ENCODE assay signal across 24 mouse cellular contexts in the genomic region with DNA sequence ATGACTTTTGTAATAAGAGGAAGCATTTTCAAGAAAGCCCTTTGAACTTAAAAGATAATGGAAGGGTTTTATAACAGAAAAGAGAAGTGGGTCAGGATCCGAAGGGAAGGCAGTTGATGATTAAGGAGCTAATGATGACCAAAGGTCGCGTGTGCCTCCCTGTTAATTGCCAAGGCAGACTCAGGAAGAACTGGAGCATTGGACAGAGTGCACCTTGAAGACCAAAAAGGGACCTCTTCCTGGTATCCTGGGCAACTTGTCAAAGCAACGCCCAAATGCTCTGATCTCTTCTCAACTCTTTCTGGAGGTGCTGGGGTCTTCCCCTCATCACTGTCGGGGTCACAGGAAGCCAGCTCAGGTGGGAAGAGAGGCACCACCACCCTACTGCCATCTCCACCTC. TPM values are rescaled to one million over a fixed set of nuclear protein-coding genes. Genes with fewer than 3 reads are reported as not detected.
DNase-seq lines count a peak whose midpoint lies in the region; ATAC-seq lines count a peak whose summit lies in the region.
"Had no signal": no experiment of that assay in that cellular context is flagged by ENCODE, and none has a peak within 500 bp of the region (broad histone marks: within the 10 kb centered on the region; RNA-seq: fewer than 3 reads in every experiment).

No protein-coding gene starts in this region.

- no peak overlapping the region for H3K9ac ChIP-seq in kidney, embryonic 14.5 days (ENCODE audit: low read depth, low read length)
- H3K9ac ChIP-seq: embryonic facial prominence, embryonic 13.5 days; forebrain, embryonic 12.5 days; heart, embryonic 13.5 days had no signal

- no peaks in the 10 kb centered on the region for H3K9me3 ChIP-seq in kidney, embryonic 14.5 days (ENCODE audit: control insufficient read depth, low read length)
- H3K9me3 ChIP-seq: embryonic facial prominence, embryonic 13.5 days; forebrain, embryonic 12.5 days; heart, embryonic 13.5 days had no signal

- no peak overlapping the region for H3K4me3 ChIP-seq in kidney, embryonic 14.5 days (ENCODE audit: low read length)
- H3K4me3 ChIP-seq: embryonic facial prominence, embryonic 13.5 days; forebrain, embryonic 12.5 days; heart, embryonic 13.5 days had no signal

- H3K27me3 ChIP-seq in kidney, embryonic 14.5 days (ENCODE audit: control insufficient read depth, insufficient read depth, low read length) = no peaks in the 10 kb centered on the region; the same call in 1 of the 2 replicates
- H3K27me3 ChIP-seq: embryonic facial prominence, embryonic 13.5 days had no signal

- no peak for ATAC-seq in kidney, embryonic 14.5 days (ENCODE audit: low FRiP score, low TSS enrichment)
- ATAC-seq: activated CD4-positive, CD25-positive, alpha-beta regulatory T cell, adult 4 months; forebrain, embryonic 16.5 days had no signal

- DNase-seq in kidney, adult 11 months = peak; percentile 25
- DNase-seq in kidney, adult 9 months = peak; percentile 77
- no peak for DNase-seq in kidney, postnatal 10 days
- peak; percentile 31 to 43 for DNase-seq in kidney, postnatal 36 days
- DNase-seq in layer of hippocampus, adult 18-20 months (ENCODE audit: low spot score in 2 of 2) = no peak
- DNase-seq in urinary bladder, postnatal 4 days (ENCODE audit: low spot score in 2 of 2) = no peak
- DNase-seq: adrenal gland, postnatal 14 days; cerebellum, adult 11-12 months; cerebellum, adult 9-10 months; cerebellum, postnatal 25 days; gastrocnemius, postnatal 10 days; heart, postnatal 36 days had no signal

- H3K27ac ChIP-seq in kidney, embryonic 14.5 days (ENCODE audit: low read depth, low read length) = no peak overlapping the region
- H3K27ac ChIP-seq: embryonic facial prominence, embryonic 13.5 days; forebrain, embryonic 12.5 days; heart, embryonic 13.5 days had no signal

- no peaks in the 10 kb centered on the region for H3K36me3 ChIP-seq in kidney, embryonic 14.5 days (ENCODE audit: control insufficient read depth, insufficient read depth, low read length)
- H3K36me3 ChIP-seq: embryonic facial prominence, embryonic 13.5 days; forebrain, embryonic 12.5 days; heart, embryonic 13.5 days had no signal

- no peaks in the 10 kb centered on the region for H3K4me1 ChIP-seq in kidney, embryonic 14.5 days (ENCODE audit: control insufficient read depth, insufficient read depth, low read length)
- H3K4me1 ChIP-seq: embryonic facial prominence, embryonic 13.5 days; heart, embryonic 13.5 days had no signal

- WGBS in kidney, embryonic 14.5 days = 79% methylated on average over 5 of the region's 5 CpGs

- H3K4me2 ChIP-seq in kidney, embryonic 14.5 days (replicated peaks; ENCODE audit: low read depth, low read length) = no peak overlapping the region
- H3K4me2 ChIP-seq: embryonic facial prominence, embryonic 13.5 days; forebrain, embryonic 12.5 days; heart, embryonic 13.5 days had no signal

RNA-seq across cellular contexts. Expression of a gene that starts 49.9 kb away (rescaled TPM):
- polyA plus RNA-seq in kidney, embryonic 14.5 days (2014; fragmentation: Nextera tagmentation; extraction: Ambion mirVana) = not detected in 2 replicates
- total RNA-seq in layer of hippocampus, adult 18-20 months (2021) = under 1 TPM in 1 of 2 experiments, not detected in 1; 0.12 TPM
- total RNA-seq: adrenal gland, adult 18-20 months; adrenal gland, postnatal 14 days; gastrocnemius, postnatal 10 days; gastrocnemius, postnatal 4 days; heart, adult 8-10 months; heart, postnatal 36 days; MEL had no signal
- polyA plus RNA-seq: activated CD4-positive, CD25-positive, alpha-beta regulatory T cell, adult 4 months; C2C12; embryonic facial prominence, embryonic 13.5 days; heart, embryonic 13.5 days; heart, postnatal 0 days had no signal

Comparison
In these comparisons a context has a peak if more than half of its experiments do, and no peak if none do; other contexts are left out.
1. DNase-seq: peak in kidney, adult 11 months (single experiment), kidney, adult 9 months (single experiment) and kidney, postnatal 36 days (2 of 2); none in kidney, postnatal 10 days (single experiment), layer of hippocampus, adult 18-20 months (0 of 2) and urinary bladder, postnatal 4 days (0 of 2).